Mouse (Mus musculus) heart, adult 11 months (tissue): Measurements from ENCODE around the gene Padi3.

Experiments
- DNase-seq: peaks from one replicate; pipeline ENCODE4 v3.0.0; 2022

Padi3 gene

GRCm38 (mm10) chr4:140775876-140776275 lies 34.6 kb downstream of the Padi3 start:
- DNase-seq = no peak

GRCm38 (mm10) chr4:140774893-140775292 lies 35.6 kb downstream of the Padi3 start:
- DNase-seq = no peak

- no peak for DNase-seq
Observed at GRCm38 (mm10) chr4:140774025-140774800, 36.2 kb downstream of the Padi3 start, which contains the start of gene Padi4. Padi4 (minus strand) TSS chr4:140774236.

GRCm38 (mm10) chr4:140771091-140771490 lies 39.4 kb downstream of the Padi3 start:
- DNase-seq = peak; percentile 94

GRCm38 (mm10) chr4:140770433-140770832 lies 40.0 kb downstream of the Padi3 start:
- peak; percentile 97 for DNase-seq

- DNase-seq = no peak
Observed at GRCm38 (mm10) chr4:140768973-140769372, 41.5 kb downstream of the Padi3 start.

- DNase-seq = no peak
Observed at GRCm38 (mm10) chr4:140765936-140766335, 44.5 kb downstream of the Padi3 start.

GRCm38 (mm10) chr4:140763158-140763557 lies 47.3 kb downstream of the Padi3 start:
- no peak for DNase-seq

GRCm38 (mm10) chr4:140761601-140762000 lies 48.8 kb downstream of the Padi3 start:
- DNase-seq = no peak

- no peak for DNase-seq
Observed at GRCm38 (mm10) chr4:140755811-140756210, 54.6 kb downstream of the Padi3 start.

- no peak for DNase-seq
Observed at GRCm38 (mm10) chr4:140753366-140753765, 57.1 kb downstream of the Padi3 start.

GRCm38 (mm10) chr4:140750328-140750727 lies 60.1 kb downstream of the Padi3 start:
- DNase-seq = no peak

GRCm38 (mm10) chr4:140747978-140748377 lies 62.5 kb downstream of the Padi3 start:
- DNase-seq = no peak

- no peak for DNase-seq
Observed at GRCm38 (mm10) chr4:140744654-140745053, 65.8 kb downstream of the Padi3 start.

- DNase-seq = no peak
Observed at GRCm38 (mm10) chr4:140743086-140743485, 67.4 kb downstream of the Padi3 start.

- no peak for DNase-seq
Observed at GRCm38 (mm10) chr4:140742543-140742942, 67.9 kb downstream of the Padi3 start, which contains the start of gene Padi6. Padi6 (minus strand) TSS chr4:140742643.

GRCm38 (mm10) chr4:140741401-140741800 lies 69.0 kb downstream of the Padi3 start:
- no peak for DNase-seq

- DNase-seq = no peak
Observed at GRCm38 (mm10) chr4:140740655-140741054, 69.8 kb downstream of the Padi3 start.
